Mouse (Mus musculus) heart, embryonic 15.5 days (tissue): ENCODE results near the gene Dact3. TPM values are rescaled to one million over a fixed set of nuclear protein-coding genes. Genes with fewer than 3 reads are reported as not detected.

ENCODE experiments used
- ATAC-seq: fragments of 200-750 bp; cut with Nextera tagmentation; replicated peaks from 2 replicates; pipeline ENCODE4 v1.8.0; 2017; ENCODE audit warnings: low read depth, moderate TSS enrichment; ENCODE audit not compliant: insufficient number of reproducible peaks, insufficient read depth, low FRiP score
- H3K27ac ChIP-seq: fragments of 300-500 bp; sonication (generic); 2 replicates; pipeline ENCODE4 v1.5.1; 2015; ENCODE audit warnings: mild to moderate bottlenecking, inconsistent platforms
- H3K27me3 ChIP-seq: fragments of 300-500 bp; sonication (generic); 2 replicates; pipeline ENCODE4 v1.6.1; 2015; ENCODE audit warnings: inconsistent platforms
- H3K36me3 ChIP-seq: fragments of 300-500 bp; sonication (generic); 2 replicates; pipeline ENCODE4 v1.6.1; 2015; ENCODE audit warnings: mild to moderate bottlenecking, inconsistent platforms
- H3K4me1 ChIP-seq: fragments of 300-500 bp; sonication (generic); replicated peaks from 2 replicates; pipeline ENCODE4 v1.6.1; 2015; ENCODE audit warnings: inconsistent platforms
- H3K4me2 ChIP-seq: fragments of 300-500 bp; sonication (generic); 2 replicates; pipeline ENCODE4 v1.6.1; 2015; ENCODE audit warnings: inconsistent platforms, mild to moderate bottlenecking, moderate library complexity
- H3K4me3 ChIP-seq: fragments of 300-500 bp; sonication (generic); 2 replicates; pipeline ENCODE4 v1.5.1; 2015; ENCODE audit warnings: mild to moderate bottlenecking, inconsistent platforms
- H3K9ac ChIP-seq: fragments of 300-500 bp; sonication (generic); 2 replicates; pipeline ENCODE4 v1.6.1; 2015; ENCODE audit warnings: mild to moderate bottlenecking, inconsistent platforms
- H3K9me3 ChIP-seq: fragments of 300-500 bp; sonication (generic); replicated peaks from 2 replicates; pipeline ENCODE4 v1.6.1; 2016; ENCODE audit warnings: inconsistent platforms
- WGBS: fragments of 180-500 bp; shearing (Covaris S2); methylation state at CpG from one replicate; pipeline ENCODE4 v1.1.7; 2015; ENCODE audit warnings: mixed read lengths; 5-methylcytosine and 5-hydroxymethylcytosine counted together
- polyA plus RNA-seq: library from polyadenylated mRNA; unstranded; fragments of >200 nt; fragmentation: Nextera tagmentation; extraction: Ambion mirVana; gene quantifications from 2 replicates; pipeline ENCODE4 v1.2.1, GENCODE M21; 2015

Gene Dact3
- polyA plus RNA-seq, 1 experiment from 2014 or later = 5.8 TPM

DNA sequence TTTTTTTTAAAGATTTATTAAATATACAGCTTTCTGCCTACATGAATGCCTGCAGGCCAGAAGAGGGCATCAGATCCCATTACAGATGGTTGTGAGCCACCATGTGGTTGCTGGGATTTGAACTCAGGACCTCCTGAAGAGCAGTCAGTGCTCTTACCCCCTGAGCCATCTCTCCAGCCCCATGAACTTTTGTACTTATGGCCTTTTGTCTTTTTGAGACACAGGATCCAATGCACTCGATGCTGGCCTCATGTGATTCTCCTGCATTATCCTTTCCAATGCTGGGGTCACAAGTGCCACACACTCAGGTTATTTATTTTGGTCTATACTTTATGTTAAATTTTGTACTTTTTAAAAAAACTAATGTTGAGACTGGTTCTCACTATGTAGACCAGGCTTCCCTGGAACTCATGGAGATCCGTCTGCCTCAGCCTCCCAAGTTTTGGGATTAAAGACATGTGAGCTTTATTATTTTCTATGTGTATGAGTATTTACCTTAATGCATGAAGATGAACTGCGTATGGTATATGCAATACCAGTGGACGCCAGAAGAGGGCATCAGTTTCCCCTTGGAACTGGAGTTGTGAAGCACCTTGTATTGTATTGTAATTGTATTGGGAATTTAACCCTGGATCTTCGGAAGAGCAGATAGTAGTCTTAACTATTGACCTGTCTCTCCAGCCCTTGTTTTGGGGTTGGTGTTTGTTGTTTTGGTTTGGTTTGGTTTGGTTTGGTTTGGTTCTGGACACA is 15.0 kb upstream of the Dact3 start:
- H3K4me2 ChIP-seq = no peak overlapping the region
- no peak overlapping the region for H3K27ac ChIP-seq
- peaks cover 55% of the 10 kb centered on the region for H3K36me3 ChIP-seq
- no peak for ATAC-seq
- no peaks in the 10 kb centered on the region for H3K9me3 ChIP-seq
- 34% methylated on average over 5 of the region's 5 CpGs for WGBS
- no peaks in the 10 kb centered on the region for H3K27me3 ChIP-seq
- no peaks in the 10 kb centered on the region for H3K4me1 ChIP-seq
- H3K9ac ChIP-seq = no peak overlapping the region
- H3K4me3 ChIP-seq = no peak overlapping the region

DNA sequence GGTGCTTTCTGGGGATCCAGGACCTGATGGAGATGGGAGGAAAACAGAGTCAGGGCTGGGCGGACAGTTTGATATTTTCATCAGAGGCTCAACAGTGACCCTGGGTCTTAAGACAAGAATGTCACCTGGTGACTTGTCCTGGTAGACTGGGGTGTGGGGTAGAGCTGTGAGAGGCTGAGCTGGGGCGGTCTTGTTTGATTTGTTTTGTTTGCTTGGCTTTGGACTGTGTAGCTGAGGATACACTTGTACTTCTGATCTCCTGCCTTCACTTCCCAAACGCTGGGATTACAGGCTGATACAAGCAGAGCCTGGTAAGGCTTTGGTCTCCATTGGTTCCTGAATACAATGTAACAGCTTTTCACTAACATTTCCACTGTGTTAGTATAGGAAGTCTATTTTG is 7.6 kb upstream of the Dact3 start:
- no peak for ATAC-seq
- Histone ChIP-seq H3K4me3 (no peak overlapping the region), H3K9ac (no peak overlapping the region), H3K4me1 (no peaks in the 10 kb centered on the region), H3K36me3 (peaks cover 35% of the 10 kb centered on the region), H3K27ac (no peak overlapping the region), H3K9me3 (no peaks in the 10 kb centered on the region), H3K27me3 (no peaks in the 10 kb centered on the region), H3K4me2 (no peak overlapping the region)
- WGBS = 85% methylated on average over 3 of the region's 3 CpGs

DNA sequence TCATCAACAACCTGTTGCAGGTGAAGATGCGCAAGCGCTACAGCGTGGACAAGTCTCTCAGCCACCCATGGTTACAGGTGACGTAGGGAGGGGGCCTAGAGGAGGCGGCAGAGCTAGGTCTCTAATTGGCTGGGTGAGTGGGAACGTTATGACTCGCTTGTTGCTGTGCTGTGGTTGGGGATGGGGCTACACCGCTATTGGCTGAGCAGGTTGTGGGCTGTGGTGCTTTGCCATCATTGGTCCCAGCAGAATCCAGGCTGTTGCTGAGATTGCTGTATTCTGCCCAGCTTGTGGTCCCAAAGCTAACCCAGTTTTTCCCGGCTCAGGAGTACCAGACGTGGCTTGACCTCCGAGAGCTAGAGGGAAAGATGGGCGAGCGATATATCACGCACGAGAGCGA is 5.6 kb upstream of the Dact3 start:
- Histone ChIP-seq H3K4me2 (peak overlapping the region; percentile 2; the same call in 1 of the 2 replicates), H3K27ac (no peak overlapping the region), H3K4me3 (no peak overlapping the region), H3K36me3 (peaks cover 28% of the 10 kb centered on the region), H3K9ac (no peak overlapping the region), H3K4me1 (peaks cover 3% of the 10 kb centered on the region; the same call in 1 of the 2 replicates), H3K27me3 (no peaks in the 10 kb centered on the region), H3K9me3 (no peaks in the 10 kb centered on the region)
- WGBS = 40% methylated on average over 16 of the region's 16 CpGs
- ATAC-seq = peak; percentile 69

DNA sequence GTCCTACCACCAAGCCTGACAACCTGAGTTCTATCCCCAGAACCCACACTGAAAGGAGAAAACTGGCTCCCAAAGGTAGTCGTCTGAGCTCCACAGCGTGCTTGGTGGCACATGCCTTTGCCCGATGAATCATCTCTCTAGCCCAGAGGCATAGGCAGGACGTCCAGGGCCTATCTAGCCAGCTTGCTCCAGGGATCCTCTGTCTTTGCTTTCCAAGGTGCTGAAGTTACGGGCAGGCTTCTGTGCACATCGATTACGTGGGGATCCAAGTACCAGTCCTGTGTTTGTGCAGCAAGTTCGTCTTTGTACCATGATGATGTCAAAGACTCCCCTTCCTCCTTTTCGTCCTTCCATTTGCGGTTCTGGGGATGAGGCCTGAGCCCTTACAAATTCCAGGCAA is 3.5 kb upstream of the Dact3 start:
- Histone ChIP-seq H3K4me3 (no peak overlapping the region), H3K27ac (no peak overlapping the region), H3K9ac (no peak overlapping the region), H3K4me2 (no peak overlapping the region), H3K4me1 (peaks cover 15% of the 10 kb centered on the region), H3K9me3 (no peaks in the 10 kb centered on the region), H3K27me3 (no peaks in the 10 kb centered on the region), H3K36me3 (peaks cover 12% of the 10 kb centered on the region; the same call in 1 of the 2 replicates)
- ATAC-seq = no peak
- WGBS = 76% methylated on average over 10 of the region's 10 CpGs

DNA sequence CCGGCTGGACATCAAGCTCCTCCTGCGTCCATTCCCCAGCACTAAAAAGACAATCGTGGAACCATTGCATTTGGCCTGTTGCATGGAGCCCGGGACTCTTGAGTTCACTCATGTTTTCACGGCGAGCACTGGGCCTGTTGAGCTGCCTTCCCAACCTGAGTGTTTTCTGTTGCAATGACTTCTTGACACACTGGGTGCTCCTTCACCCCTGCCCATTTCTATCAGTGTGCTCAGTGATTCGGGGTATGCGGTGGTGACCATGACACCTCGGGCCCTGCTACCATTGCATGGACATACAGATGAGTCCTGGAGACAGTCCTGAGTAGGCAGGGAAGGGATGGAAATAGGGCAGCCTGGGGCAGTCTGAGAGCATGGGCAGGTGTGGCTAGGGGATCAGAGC is 2.6 kb upstream of the Dact3 start:
- Histone ChIP-seq H3K27me3 (no peaks in the 10 kb centered on the region), H3K4me3 (no peak overlapping the region), H3K4me1 (peaks cover 23% of the 10 kb centered on the region), H3K9ac (no peak overlapping the region), H3K27ac (no peak overlapping the region), H3K9me3 (no peaks in the 10 kb centered on the region), H3K4me2 (no peak overlapping the region), H3K36me3 (peaks cover 12% of the 10 kb centered on the region; the same call in 1 of the 2 replicates)
- 91% methylated on average over 9 of the region's 9 CpGs for WGBS
- ATAC-seq = no peak

DNA sequence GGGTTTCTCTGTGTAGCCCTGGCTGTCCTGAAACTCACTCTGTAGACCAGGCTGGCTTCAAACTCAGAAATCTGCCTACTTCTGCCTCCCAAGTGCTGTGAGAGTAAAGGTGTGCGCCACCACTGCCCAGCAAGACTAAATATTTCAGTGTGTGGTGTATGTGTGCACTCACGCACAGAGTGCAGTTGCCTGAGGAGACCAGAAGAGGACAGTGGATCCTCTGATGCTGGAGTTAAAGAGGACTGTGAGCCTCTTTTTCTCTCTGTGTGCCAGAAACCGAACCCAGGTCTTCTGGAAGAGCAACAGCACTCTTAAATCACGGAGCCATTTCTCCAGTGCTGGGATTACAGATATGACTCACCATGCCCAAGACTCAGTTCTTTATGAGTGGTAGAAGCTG is 1.7 kb upstream of the Dact3 start:
- no peak overlapping the region for H3K4me3 ChIP-seq
- WGBS = 86% methylated on average over 4 of the region's 4 CpGs
- H3K4me2 ChIP-seq = no peak overlapping the region
- H3K9me3 ChIP-seq = no peaks in the 10 kb centered on the region
- H3K36me3 ChIP-seq = peaks cover 5% of the 10 kb centered on the region; the same call in 1 of the 2 replicates
- no peak for ATAC-seq
- no peak overlapping the region for H3K27ac ChIP-seq
- H3K9ac ChIP-seq = no peak overlapping the region
- H3K4me1 ChIP-seq = peaks cover 26% of the 10 kb centered on the region
- H3K27me3 ChIP-seq = no peaks in the 10 kb centered on the region

DNA sequence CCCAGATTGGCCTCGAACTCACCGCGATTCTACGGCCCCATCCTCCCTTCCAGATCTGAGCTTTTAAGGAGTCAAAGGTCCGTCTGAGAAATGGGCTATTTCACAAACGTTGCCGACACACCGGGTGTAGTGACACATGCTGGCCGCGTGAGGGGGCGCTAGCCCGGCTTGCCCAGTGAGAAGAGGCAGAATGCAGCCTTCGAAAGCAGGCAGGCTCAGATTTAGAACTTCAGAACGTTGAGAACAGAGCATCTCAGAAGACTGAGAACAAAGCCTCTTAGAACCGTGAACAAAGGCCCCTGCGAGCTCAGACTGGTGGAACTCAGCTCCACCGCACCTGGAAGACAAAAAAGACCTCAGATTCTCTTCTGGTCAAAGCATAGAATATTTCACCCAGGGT is 927 bp upstream of the Dact3 start:
- Histone ChIP-seq H3K9ac (no peak overlapping the region), H3K27ac (peak overlapping the region; percentile 84), H3K36me3 (peaks cover 4% of the 10 kb centered on the region; the same call in 1 of the 2 replicates), H3K4me1 (peaks cover 28% of the 10 kb centered on the region), H3K27me3 (no peaks in the 10 kb centered on the region), H3K4me3 (peak overlapping the region; percentile 35), H3K4me2 (peak overlapping the region; percentile 54), H3K9me3 (no peaks in the 10 kb centered on the region)
- no peak for ATAC-seq
- 2% methylated on average over 17 of the region's 17 CpGs for WGBS

DNA sequence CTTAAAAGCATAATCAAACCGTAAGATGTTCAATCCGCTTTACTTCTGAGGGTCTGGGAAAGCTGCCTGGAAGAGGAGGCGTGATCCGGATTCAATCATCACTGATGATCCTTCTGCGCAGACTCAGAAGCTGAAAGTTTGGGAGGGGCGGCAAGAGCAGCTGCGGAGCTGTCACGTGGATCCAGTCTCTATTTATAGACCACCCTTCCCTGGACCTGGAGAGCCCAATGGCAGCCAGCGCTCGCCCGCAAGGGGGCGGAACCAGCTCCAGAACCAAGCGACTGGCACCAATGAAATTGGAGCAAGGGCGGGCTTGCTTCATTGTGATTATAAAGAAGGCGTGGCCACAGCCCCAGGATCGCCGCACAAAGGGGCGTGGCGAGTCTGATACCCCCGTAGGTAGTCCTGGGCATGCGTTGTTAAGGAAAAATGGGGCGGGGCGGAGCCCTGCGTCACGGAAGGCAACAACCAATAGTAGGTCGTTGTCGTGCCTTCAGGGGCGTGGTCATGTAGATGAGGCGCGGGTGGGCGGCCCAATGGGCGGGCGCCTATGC is 284 bp upstream of the Dact3 start:
- no peaks in the 10 kb centered on the region for H3K27me3 ChIP-seq
- H3K27ac ChIP-seq = peak overlapping the region; percentile 84
- peak overlapping the region; percentile 82 for H3K4me2 ChIP-seq
- peak; percentile 96 for ATAC-seq
- WGBS = under 1% methylated on average over 30 of the region's 33 CpGs
- H3K9ac ChIP-seq = no peak overlapping the region
- peaks cover 31% of the 10 kb centered on the region for H3K4me1 ChIP-seq
- peaks cover 4% of the 10 kb centered on the region; the same call in 1 of the 2 replicates for H3K36me3 ChIP-seq
- peak overlapping the region; percentile 70 for H3K4me3 ChIP-seq
- no peaks in the 10 kb centered on the region for H3K9me3 ChIP-seq

DNA sequence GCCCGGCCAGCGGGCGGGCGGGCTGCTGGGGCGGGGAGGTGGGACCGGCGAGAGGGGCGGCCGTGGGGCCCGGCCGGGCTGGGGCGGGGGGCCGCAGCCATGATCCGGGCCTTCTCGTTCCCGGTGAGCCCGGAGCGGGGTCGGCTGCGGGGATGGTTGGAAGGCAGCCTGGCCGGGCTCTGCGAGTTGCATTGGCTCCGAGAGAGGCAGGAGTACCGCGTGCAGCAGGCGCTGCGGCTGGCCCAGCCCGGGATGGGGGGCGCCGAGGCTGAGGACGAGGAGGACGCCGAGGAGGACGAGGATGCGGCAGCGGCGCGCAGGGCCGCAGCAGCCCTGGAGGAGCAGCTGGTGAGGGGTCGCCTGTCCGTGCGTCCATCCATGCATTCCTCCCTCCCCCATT is 209 bp downstream of the Dact3 start:
- WGBS = under 1% methylated on average over 41 of the region's 42 CpGs
- peak; percentile 3 for ATAC-seq
- Histone ChIP-seq H3K9me3 (no peaks in the 10 kb centered on the region), H3K36me3 (peaks cover 4% of the 10 kb centered on the region; the same call in 1 of the 2 replicates), H3K4me1 (peaks cover 36% of the 10 kb centered on the region), H3K9ac (peak overlapping the region; percentile 79), H3K4me2 (peak overlapping the region; percentile 82), H3K27ac (peak overlapping the region; percentile 79), H3K4me3 (peak overlapping the region; percentile 70), H3K27me3 (no peaks in the 10 kb centered on the region)

DNA sequence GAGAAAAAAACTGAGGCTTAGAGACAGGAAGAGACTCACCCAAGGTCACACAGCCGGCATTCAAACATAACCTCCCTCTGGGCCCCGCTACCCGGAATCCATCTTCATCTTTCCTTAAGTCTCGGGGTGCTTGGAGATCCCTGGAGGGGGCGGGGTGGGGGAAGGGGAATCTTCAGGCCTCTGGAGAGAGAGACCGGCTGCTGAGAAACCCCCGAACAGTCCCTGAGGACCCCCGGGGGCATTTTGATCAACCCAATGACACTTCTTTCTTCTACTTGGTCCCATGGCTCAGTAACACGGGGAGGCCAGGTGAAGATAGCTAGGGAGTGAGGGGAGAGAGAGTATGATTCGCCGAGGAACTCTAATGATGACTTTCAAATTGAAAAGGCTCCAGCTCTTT is 889 bp downstream of the Dact3 start:
- peaks cover 4% of the 10 kb centered on the region; the same call in 1 of the 2 replicates for H3K36me3 ChIP-seq
- 8% methylated on average over 11 of the region's 11 CpGs for WGBS
- peak overlapping the region; percentile 79 for H3K27ac ChIP-seq
- no peaks in the 10 kb centered on the region for H3K27me3 ChIP-seq
- H3K4me1 ChIP-seq = peaks cover 43% of the 10 kb centered on the region
- peak overlapping the region; percentile 70 for H3K4me3 ChIP-seq
- H3K9me3 ChIP-seq = no peaks in the 10 kb centered on the region
- H3K9ac ChIP-seq = peak overlapping the region; percentile 79
- H3K4me2 ChIP-seq = peak overlapping the region; percentile 82
- no peak for ATAC-seq

DNA sequence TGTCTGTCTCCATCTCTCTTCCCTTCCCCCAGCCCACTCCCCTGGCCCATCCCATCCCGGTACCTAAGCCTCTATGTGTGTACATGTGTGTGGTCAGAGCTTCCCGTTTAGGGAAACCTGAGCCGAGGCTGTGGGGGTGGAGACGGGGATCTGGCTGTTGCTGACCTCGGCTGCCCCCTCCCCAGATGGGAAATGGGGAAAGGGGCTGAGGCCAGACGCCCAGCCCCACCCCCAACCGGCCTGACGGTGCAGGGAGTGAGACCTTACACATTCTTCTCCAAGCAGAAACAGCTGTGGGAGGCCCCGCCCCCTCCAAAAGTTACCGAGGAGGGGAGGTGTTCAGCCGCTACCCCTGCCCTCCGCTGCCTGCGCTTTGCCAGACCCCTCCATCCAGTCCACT is 1.5 kb downstream of the Dact3 start:
- no peak for ATAC-seq
- peak overlapping the region; percentile 82 for H3K4me2 ChIP-seq
- H3K4me1 ChIP-seq = peaks cover 46% of the 10 kb centered on the region
- peaks cover 4% of the 10 kb centered on the region; the same call in 1 of the 2 replicates for H3K36me3 ChIP-seq
- peak overlapping the region; percentile 79 for H3K9ac ChIP-seq
- no peaks in the 10 kb centered on the region for H3K27me3 ChIP-seq
- H3K4me3 ChIP-seq = peak overlapping the region; percentile 70
- WGBS = 4% methylated on average over 13 of the region's 13 CpGs
- peak overlapping the region; percentile 79 for H3K27ac ChIP-seq
- no peaks in the 10 kb centered on the region for H3K9me3 ChIP-seq
